Mouse (Mus musculus): Measurements from ENCODE around the gene Vps37b. TPM values are rescaled to one million over a fixed set of nuclear protein-coding genes. Genes with fewer than 3 reads are reported as not detected.

Gene Vps37b
- polyA plus RNA-seq, 1 experiment from 2014 or later = 16.5 TPM

- WGBS (ENCODE audit: insufficient replicate concordance) = 21% methylated on average over 10 of the region's 10 CpGs
Measured at GRCm38 (mm10) chr5:124012885-124013284, 19.2 kb downstream of the Vps37b start.

GRCm38 (mm10) chr5:124011927-124012326 lies 20.1 kb downstream of the Vps37b start:
- H3K36me3 ChIP-seq (replicated peaks) = peaks cover 35% of the 10 kb centered on the region
- H3K9ac ChIP-seq = no peak overlapping the region
- peak overlapping the region; percentile 81 for H3K27ac ChIP-seq (replicated peaks)
- H3K4me3 ChIP-seq (replicated peaks) = no peak overlapping the region
- H3K27me3 ChIP-seq = no peaks in the 10 kb centered on the region
- WGBS (ENCODE audit: insufficient replicate concordance) = 16% methylated on average over 8 of the region's 8 CpGs
- peak overlapping the region; percentile 58 for H3K4me2 ChIP-seq
- no peaks in the 10 kb centered on the region for H3K9me3 ChIP-seq (replicated peaks)
- peaks cover 77% of the 10 kb centered on the region for H3K4me1 ChIP-seq (replicated peaks)
- no peak for ATAC-seq (ENCODE audit: insufficient read depth)

More at GRCm38 (mm10) chr5:124012885-124013284, 19.2 kb downstream of the Vps37b start:
- Histone ChIP-seq H3K27ac (replicated peaks) (peak overlapping the region; percentile 81; the same call in 1 of the 2 replicates), H3K9me3 (replicated peaks) (no peaks in the 10 kb centered on the region), H3K36me3 (replicated peaks) (peaks cover 26% of the 10 kb centered on the region), H3K4me3 (replicated peaks) (no peak overlapping the region), H3K9ac (no peak overlapping the region), H3K4me2 (peak overlapping the region; percentile 3; the same call in 1 of the 2 replicates), H3K4me1 (replicated peaks) (peaks cover 87% of the 10 kb centered on the region), H3K27me3 (no peaks in the 10 kb centered on the region)
- no peak for ATAC-seq (ENCODE audit: insufficient read depth)

GRCm38 (mm10) chr5:124010910-124011655 lies 21.0 kb downstream of the Vps37b start:
- Histone ChIP-seq H3K9me3 (replicated peaks) (no peaks in the 10 kb centered on the region), H3K27ac (replicated peaks) (peak overlapping the region; percentile 81), H3K4me3 (replicated peaks) (peak overlapping the region; percentile 21), H3K36me3 (replicated peaks) (peaks cover 44% of the 10 kb centered on the region), H3K4me2 (peak overlapping the region; percentile 58), H3K9ac (0 out of 2 replicates have a peak overlapping the region, but pooled peaks have one; percentile 15), H3K27me3 (no peaks in the 10 kb centered on the region), H3K4me1 (replicated peaks) (peaks cover 72% of the 10 kb centered on the region)
- ATAC-seq (ENCODE audit: insufficient read depth) = peak; percentile 71
- 10% methylated on average over 19 of the region's 19 CpGs for WGBS (ENCODE audit: insufficient replicate concordance)

- H3K4me3 ChIP-seq (replicated peaks) = peak overlapping the region; percentile 21; the same call in 1 of the 2 replicates
- H3K4me2 ChIP-seq = peak overlapping the region; percentile 58
- 31% methylated on average over 8 of the region's 8 CpGs for WGBS (ENCODE audit: insufficient replicate concordance)
- peak; percentile 81 for ATAC-seq (ENCODE audit: insufficient read depth)
- peaks cover 65% of the 10 kb centered on the region for H3K4me1 ChIP-seq (replicated peaks)
- H3K27me3 ChIP-seq = no peaks in the 10 kb centered on the region
- no peaks in the 10 kb centered on the region for H3K9me3 ChIP-seq (replicated peaks)
- peak overlapping the region; percentile 81 for H3K27ac ChIP-seq (replicated peaks)
- H3K9ac ChIP-seq = peak overlapping the region; percentile 15; the same call in 1 of the 2 replicates
- H3K36me3 ChIP-seq (replicated peaks) = peaks cover 53% of the 10 kb centered on the region
Measured at GRCm38 (mm10) chr5:124010077-124010476, 22.0 kb downstream of the Vps37b start.

DNA sequence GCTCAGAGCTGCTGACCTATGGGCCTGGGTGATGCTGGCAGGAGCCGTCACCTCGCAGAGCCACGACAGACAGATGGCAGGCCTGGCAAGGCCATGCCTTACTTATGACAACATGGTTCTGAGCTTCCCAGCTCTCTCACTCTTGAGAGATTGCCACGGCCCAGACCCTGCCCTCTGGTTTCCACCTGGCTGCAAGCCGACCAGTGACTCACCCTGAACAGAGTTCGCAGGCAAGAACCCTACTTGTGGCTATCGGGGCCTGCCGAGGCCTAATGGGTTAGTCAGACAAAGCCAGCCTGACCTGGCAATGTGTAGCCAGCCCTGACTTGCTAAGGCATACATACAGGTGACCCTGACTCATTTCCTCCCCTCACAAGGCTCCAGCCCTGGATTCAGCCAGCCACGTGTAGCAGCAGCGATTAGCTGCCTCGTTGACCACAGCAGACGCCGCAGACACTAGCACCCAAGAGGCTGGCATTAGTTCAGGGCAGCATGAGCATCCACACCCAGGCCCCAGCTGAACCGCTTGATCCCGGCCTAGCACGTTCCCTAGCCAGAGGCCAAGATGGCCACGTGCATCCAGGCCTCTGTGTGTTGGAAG lies 25.1 kb downstream of the Vps37b start:
- Histone ChIP-seq H3K27me3 (no peaks in the 10 kb centered on the region), H3K9me3 (replicated peaks) (no peaks in the 10 kb centered on the region), H3K36me3 (replicated peaks) (peaks cover 81% of the 10 kb centered on the region), H3K9ac (no peak overlapping the region), H3K4me3 (replicated peaks) (no peak overlapping the region), H3K27ac (replicated peaks) (no peak overlapping the region), H3K4me2 (no peak overlapping the region), H3K4me1 (replicated peaks) (peaks cover 45% of the 10 kb centered on the region)
- WGBS (ENCODE audit: insufficient replicate concordance) = 82% methylated on average over 17 of the region's 17 CpGs
- no peak for ATAC-seq (ENCODE audit: insufficient read depth)

- peaks cover 87% of the 10 kb centered on the region for H3K36me3 ChIP-seq (replicated peaks)
- H3K9me3 ChIP-seq (replicated peaks) = no peaks in the 10 kb centered on the region
- ATAC-seq (ENCODE audit: insufficient read depth) = no peak
- no peak overlapping the region for H3K27ac ChIP-seq (replicated peaks)
- H3K27me3 ChIP-seq = no peaks in the 10 kb centered on the region
- 84% methylated on average over 26 of the region's 26 CpGs for WGBS (ENCODE audit: insufficient replicate concordance)
- H3K4me3 ChIP-seq (replicated peaks) = no peak overlapping the region
- H3K4me1 ChIP-seq (replicated peaks) = peaks cover 42% of the 10 kb centered on the region
- H3K9ac ChIP-seq = no peak overlapping the region
- no peak overlapping the region for H3K4me2 ChIP-seq
Measured at GRCm38 (mm10) chr5:124006082-124006873, 25.8 kb downstream of the Vps37b start.

DNA sequence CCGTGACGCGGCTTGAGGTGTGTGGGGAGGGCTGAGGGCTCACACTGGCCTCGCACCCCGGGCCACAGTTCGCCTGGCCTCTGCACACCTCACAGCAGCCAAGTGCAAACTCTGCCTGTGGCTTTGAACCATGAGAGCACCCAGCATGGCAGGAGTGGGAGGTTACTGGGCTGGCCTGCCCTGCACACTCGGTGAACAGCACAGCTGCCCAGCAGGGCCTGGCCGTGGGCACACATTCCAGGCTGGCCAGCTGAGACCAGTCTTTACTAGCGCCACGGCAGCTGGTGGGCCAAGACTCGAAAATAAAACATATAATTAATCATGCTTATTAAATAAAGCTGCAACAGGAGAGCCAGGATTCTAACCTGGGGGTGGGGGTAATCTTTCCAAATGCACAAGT lies 26.5 kb downstream of the Vps37b start:
- H3K4me3 ChIP-seq (replicated peaks) = no peak overlapping the region
- WGBS (ENCODE audit: insufficient replicate concordance) = 83% methylated on average over 11 of the region's 11 CpGs
- no peaks in the 10 kb centered on the region for H3K27me3 ChIP-seq
- peaks cover 87% of the 10 kb centered on the region for H3K36me3 ChIP-seq (replicated peaks)
- no peak overlapping the region for H3K4me2 ChIP-seq
- H3K9ac ChIP-seq = no peak overlapping the region
- no peak for ATAC-seq (ENCODE audit: insufficient read depth)
- H3K27ac ChIP-seq (replicated peaks) = 0 out of 2 replicates have a peak overlapping the region, but pooled peaks have one; percentile 6
- H3K9me3 ChIP-seq (replicated peaks) = no peaks in the 10 kb centered on the region
- H3K4me1 ChIP-seq (replicated peaks) = peaks cover 39% of the 10 kb centered on the region

- no peak overlapping the region for H3K9ac ChIP-seq
- 90% methylated on average over 15 of the region's 15 CpGs for WGBS (ENCODE audit: insufficient replicate concordance)
- H3K36me3 ChIP-seq (replicated peaks) = peaks cover 85% of the 10 kb centered on the region
Measured at GRCm38 (mm10) chr5:124005151-124005500, 26.9 kb downstream of the Vps37b start.

GRCm38 (mm10) chr5:124004356-124005150 lies 27.5 kb downstream of the Vps37b start:
- no peak overlapping the region for H3K4me2 ChIP-seq
- peaks cover 29% of the 10 kb centered on the region for H3K4me1 ChIP-seq (replicated peaks)
- no peak overlapping the region for H3K4me3 ChIP-seq (replicated peaks)
- H3K27ac ChIP-seq (replicated peaks) = peak overlapping the region; percentile 51
- WGBS (ENCODE audit: insufficient replicate concordance) = 80% methylated on average over 17 of the region's 17 CpGs
- peaks cover 85% of the 10 kb centered on the region for H3K36me3 ChIP-seq (replicated peaks)
- ATAC-seq (ENCODE audit: insufficient read depth) = peak; percentile 43; the same call in 1 of the 2 replicates
- H3K9me3 ChIP-seq (replicated peaks) = no peaks in the 10 kb centered on the region
- no peaks in the 10 kb centered on the region for H3K27me3 ChIP-seq
- no peak overlapping the region for H3K9ac ChIP-seq

More at GRCm38 (mm10) chr5:124005151-124005500, 26.9 kb downstream of the Vps37b start:
- Histone ChIP-seq H3K27ac (replicated peaks) (peak overlapping the region; percentile 8; the same call in 1 of the 2 replicates), H3K4me1 (replicated peaks) (peaks cover 35% of the 10 kb centered on the region), H3K27me3 (no peaks in the 10 kb centered on the region), H3K4me2 (no peak overlapping the region), H3K4me3 (replicated peaks) (no peak overlapping the region), H3K9me3 (replicated peaks) (no peaks in the 10 kb centered on the region)
- ATAC-seq (ENCODE audit: insufficient read depth) = no peak

DNA sequence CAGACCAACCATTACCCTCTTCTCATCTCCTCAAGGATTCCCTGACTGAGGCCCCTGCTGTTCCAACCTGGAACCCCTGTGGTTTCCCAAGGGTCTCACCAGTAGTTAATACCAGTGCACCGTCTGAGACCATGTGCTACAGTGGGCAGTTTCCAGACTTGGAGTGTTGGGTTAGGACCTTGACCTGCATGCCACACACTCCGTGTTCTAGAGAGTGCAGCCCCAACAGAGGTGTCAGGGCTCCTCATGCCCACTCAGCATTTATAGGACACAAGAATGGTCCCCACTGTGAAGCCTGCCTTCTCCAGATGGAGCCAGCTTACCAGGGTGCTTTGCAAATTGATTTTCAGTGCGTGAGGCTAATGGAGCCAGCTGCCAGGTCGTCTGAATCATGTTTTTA lies 28.7 kb downstream of the Vps37b start:
- Histone ChIP-seq H3K9me3 (replicated peaks) (no peaks in the 10 kb centered on the region), H3K27ac (replicated peaks) (no peak overlapping the region), H3K4me3 (replicated peaks) (no peak overlapping the region), H3K4me1 (replicated peaks) (peaks cover 32% of the 10 kb centered on the region), H3K4me2 (no peak overlapping the region), H3K9ac (no peak overlapping the region), H3K27me3 (no peaks in the 10 kb centered on the region), H3K36me3 (replicated peaks) (peaks cover 82% of the 10 kb centered on the region)
- 69% methylated on average over 4 of the region's 4 CpGs for WGBS (ENCODE audit: insufficient replicate concordance)
- ATAC-seq (ENCODE audit: insufficient read depth) = no peak
